Mouse (Mus musculus) MEL (cell line): ENCODE data around the gene Rnf149. TPM values are rescaled to one million over a fixed set of nuclear protein-coding genes. Genes with fewer than 3 reads are reported as not detected.

Experiments used
- DNase-seq: peaks from one replicate; pipeline ENCODE4 v3.0.0; 2011; ENCODE audit warnings: low read depth, low spot score
- H3K27ac ChIP-seq: 2 replicates; pipeline ENCODE4 v1.5.1; 2012; ENCODE audit warnings: low read depth, mild to moderate bottlenecking, control low read depth, low read length, moderate library complexity; ENCODE audit not compliant: control insufficient read depth
- H3K27me3 ChIP-seq, 2 experiments: fragments of 150-350 bp in 1 of 2; sonication (generic) in 1 of 2; 2 replicates each; pipeline ENCODE4 v1.6.1; 2012; ENCODE audit warnings: low read length in 2 of 2, mild to moderate bottlenecking in 2 of 2, improper control_type of control experiment in 1 of 2, moderate library complexity in 1 of 2; ENCODE audit not compliant: insufficient read depth in 2 of 2, control insufficient read depth in 1 of 2
- H3K36me3 ChIP-seq, 2 experiments: 2 replicates each; pipeline ENCODE4 v1.6.1; 2012 to 2014; ENCODE audit warnings: low read length in 2 of 2, improper control_type of control experiment in 1 of 2, inconsistent platforms in 1 of 2, mild to moderate bottlenecking in 1 of 2; ENCODE audit not compliant: insufficient read depth in 2 of 2, control insufficient read depth in 1 of 2
- H3K4me1 ChIP-seq, 2 experiments: fragments of 150-350 bp in 1 of 2; sonication (generic) in 1 of 2; 2 replicates each; pipeline ENCODE4 v1.6.1; 2012; ENCODE audit warnings: low read length in 2 of 2, improper control_type of control experiment in 1 of 2, mild to moderate bottlenecking in 1 of 2; ENCODE audit not compliant: insufficient read depth in 2 of 2, control insufficient read depth in 1 of 2
- H3K4me3 ChIP-seq, 2 experiments: fragments of 150-350 bp in 1 of 2; sonication (generic) in 1 of 2; 2 replicates each; pipeline ENCODE4 v1.5.1; 2012; ENCODE audit warnings: low read depth in 2 of 2, low read length in 2 of 2, mild to moderate bottlenecking in 2 of 2, moderate library complexity in 2 of 2, control low read depth in 1 of 2, improper control_type of control experiment in 1 of 2; ENCODE audit not compliant: control insufficient read depth in 1 of 2, insufficient read depth in 1 of 2
- H3K79me2 ChIP-seq: 2 replicates; pipeline ENCODE4 v1.6.1; 2012; ENCODE audit warnings: mild to moderate bottlenecking, low read length, moderate library complexity; ENCODE audit not compliant: control insufficient read depth, poor library complexity, insufficient read depth
- H3K9ac ChIP-seq: 2 replicates; pipeline ENCODE4 v1.6.1; 2012; ENCODE audit warnings: low read depth, mild to moderate bottlenecking, control low read depth, low read length, moderate library complexity; ENCODE audit not compliant: control insufficient read depth, poor library complexity, severe bottlenecking
- H3K9me3 ChIP-seq: fragments of 150-350 bp; sonication (generic); replicated peaks from 2 replicates; pipeline ENCODE4 v1.6.1; 2012; ENCODE audit warnings: mild to moderate bottlenecking, low read length, improper control_type of control experiment, moderate library complexity; ENCODE audit not compliant: insufficient read depth
- CHD1 ChIP-seq: IDR thresholded peaks from 2 replicates; pipeline ENCODE4 v1.6.1; 2012; ENCODE audit warnings: low read depth, mild to moderate bottlenecking, inconsistent platforms, low read length, improper control_type of control experiment
- ELF1 ChIP-seq: IDR thresholded peaks from 2 replicates; pipeline ENCODE4 v1.6.1; 2014; ENCODE audit warnings: low read depth, mild to moderate bottlenecking, inconsistent platforms, low read length, improper control_type of control experiment, moderate library complexity
- EP300 ChIP-seq, 2 experiments: IDR thresholded peaks; 2 replicates each; pipeline ENCODE4 v1.6.1; 2011; ENCODE audit warnings: improper control_type of control experiment in 2 of 2, low read length in 2 of 2, low read depth in 1 of 2, mild to moderate bottlenecking in 1 of 2
- HCFC1 ChIP-seq: IDR thresholded peaks from 2 replicates; pipeline ENCODE4 v1.6.1; 2012; ENCODE audit warnings: low read depth, mild to moderate bottlenecking, inconsistent platforms, low read length, improper control_type of control experiment, moderate library complexity
- JUND ChIP-seq: IDR thresholded peaks from 2 replicates; pipeline ENCODE4 v1.6.1; 2011; ENCODE audit warnings: low read depth, mild to moderate bottlenecking, improper control_type of control experiment, low read length
- KAT2A ChIP-seq: conservative IDR thresholded peaks from 2 replicates; pipeline ENCODE4 v1.6.1; 2012; ENCODE audit warnings: low read depth, low read length, improper control_type of control experiment, inconsistent platforms
- MEF2A ChIP-seq: IDR thresholded peaks from 2 replicates; pipeline ENCODE4 v1.6.1; 2014; ENCODE audit warnings: low read depth, mild to moderate bottlenecking, inconsistent platforms, low read length, improper control_type of control experiment; ENCODE audit not compliant: poor library complexity, insufficient replicate concordance, severe bottlenecking; ENCODE audit errors: extremely low read depth
- MYB ChIP-seq: IDR thresholded peaks from 2 replicates; pipeline ENCODE4 v1.6.1; 2011; ENCODE audit warnings: mild to moderate bottlenecking, low read depth, low read length, improper control_type of control experiment
- MYC ChIP-seq: IDR thresholded peaks from 2 replicates; pipeline ENCODE4 v1.6.1; 2011; ENCODE audit warnings: low read depth, mild to moderate bottlenecking, low read length, improper control_type of control experiment, moderate library complexity
- NRF1 ChIP-seq: IDR thresholded peaks from 2 replicates; pipeline ENCODE4 v1.6.1; 2014; ENCODE audit warnings: low read depth, mild to moderate bottlenecking, inconsistent platforms, low read length, improper control_type of control experiment, moderate library complexity; ENCODE audit not compliant: poor library complexity, insufficient read depth, severe bottlenecking
- POLR2A ChIP-seq, 2 experiments: IDR thresholded peaks; 2 replicates each; pipeline ENCODE4 v1.6.1; 2011 to 2012; ENCODE audit warnings: low read length in 2 of 2, mild to moderate bottlenecking in 2 of 2, control low read depth in 1 of 2, improper control_type of control experiment in 1 of 2, low read depth in 1 of 2, moderate library complexity in 1 of 2; ENCODE audit not compliant: control insufficient read depth in 1 of 2, insufficient read depth in 1 of 2, poor library complexity in 1 of 2
- RAD21 ChIP-seq: IDR thresholded peaks from 2 replicates; pipeline ENCODE4 v1.6.1; 2011; ENCODE audit warnings: mild to moderate bottlenecking, low read depth, low read length, improper control_type of control experiment
- SIN3A ChIP-seq: IDR thresholded peaks from 2 replicates; pipeline ENCODE4 v1.6.1; 2012; ENCODE audit warnings: low read length, improper control_type of control experiment, inconsistent platforms
- TBP ChIP-seq: IDR thresholded peaks from 2 replicates; pipeline ENCODE4 v1.8.0; 2011; ENCODE audit warnings: low read depth, low read length, improper control_type of control experiment
- USF1 ChIP-seq: IDR thresholded peaks from 2 replicates; pipeline ENCODE4 v1.6.1; 2014; ENCODE audit warnings: low read depth, mild to moderate bottlenecking, inconsistent platforms, low read length, improper control_type of control experiment, moderate library complexity
- ZC3H11A ChIP-seq: IDR thresholded peaks from 2 replicates; pipeline ENCODE4 v1.6.1; 2012; ENCODE audit warnings: low read depth, mild to moderate bottlenecking, inconsistent platforms, low read length, improper control_type of control experiment
- ZKSCAN1 ChIP-seq: IDR thresholded peaks from 2 replicates; pipeline ENCODE4 v1.6.1; 2012; ENCODE audit warnings: low read depth, mild to moderate bottlenecking, inconsistent platforms, low read length, improper control_type of control experiment, moderate library complexity
- polyA plus RNA-seq, 2 experiments: library from polyadenylated mRNA; stranded (reverse) in 1 of 2; unstranded in 1 of 2; fragments of >175 nt in 1 of 2; fragments of >200 nt in 1 of 2; gene quantifications; 2 replicates each; pipeline versions ENCODE4 v1.2.1 to v1.2.4; 2012; ENCODE audit warnings: low replicate concordance in 2 of 2, low read depth in 1 of 2; ENCODE audit not compliant: insufficient read length in 2 of 2, insufficient read depth in 1 of 2, missing spikeins in 1 of 2
- total RNA-seq: library from RNA; depleted of rRNA; stranded (reverse); fragments of 300-350 nt; gene quantifications from 2 replicates; pipeline ENCODE4 v1.2.3, GENCODE M21; 2012

Gene Rnf149
- total and polyA plus RNA-seq, 3 experiments, result 37.1 to 46.4 TPM; not detected in 1

GRCm38 (mm10) chr1:39555556-39556415 lies 21.4 kb downstream of the Rnf149 start:
- TF ChIP-seq MYB, result no peak
- TF ChIP-seq JUND, result no peak
- TF ChIP-seq MYC, result no peak
- TF ChIP-seq POLR2A (IDR thresholded peaks at IDR 0.05; ENCODE audit: control insufficient read depth in 1 of 2, insufficient read depth in 1 of 2, low read depth in 1 of 2, low read length in 2 of 2, poor library complexity in 1 of 2), result no peak
- TF ChIP-seq ZC3H11A, result no peak
- no peak for TF ChIP-seq HCFC1
- no peak for TF ChIP-seq RAD21
- TF ChIP-seq EP300 (IDR thresholded peaks at IDR 0.05; ENCODE audit: low read depth in 1 of 2, low read length in 2 of 2), result no peak
- no peak for TF ChIP-seq SIN3A
- no peak for TF ChIP-seq MEF2A
- no peak for TF ChIP-seq USF1
- no peak for TF ChIP-seq KAT2A
- no peak for TF ChIP-seq CHD1
- no peak for TF ChIP-seq ZKSCAN1
- TF ChIP-seq NRF1, result no peak
- no peaks in the 10 kb centered on the region for H3K79me2 ChIP-seq
- no peak overlapping the region for H3K9ac ChIP-seq
- no peak for DNase-seq
- H3K27ac ChIP-seq, result no peak overlapping the region
- peaks cover 0 to 43% of the 10 kb centered on the region in 2 experiments for H3K36me3 ChIP-seq
- no peak overlapping the region for H3K4me3 ChIP-seq
- H3K27me3 ChIP-seq, result no peaks in the 10 kb centered on the region
- H3K4me1 ChIP-seq, result no peaks in the 10 kb centered on the region
- no peaks in the 10 kb centered on the region for H3K9me3 ChIP-seq

- H3K27me3 ChIP-seq, result no peaks in the 10 kb centered on the region
- no peaks in the 10 kb centered on the region for H3K4me1 ChIP-seq
- DNase-seq, result no peak
- H3K9ac ChIP-seq, result no peak overlapping the region
- H3K36me3 ChIP-seq, result peaks cover 7 to 26% of the 10 kb centered on the region in 2 experiments
- no peak overlapping the region for H3K27ac ChIP-seq
- H3K79me2 ChIP-seq, result no peaks in the 10 kb centered on the region
- TF ChIP-seq ELF1, result no peak
- TF ChIP-seq HCFC1, result no peak
- no peak for TF ChIP-seq TBP
- no peak overlapping the region for H3K4me3 ChIP-seq
- no peaks in the 10 kb centered on the region for H3K9me3 ChIP-seq
Observed at GRCm38 (mm10) chr1:39549831-39550230, 27.4 kb downstream of the Rnf149 start.
